Mouse (Mus musculus): Measurements from ENCODE around the gene Zfp316.

GRCm38 (mm10) chr5:143268985-143269362, 848 bp downstream of the Zfp316 start:
- TF ChIP-seq CTCF (conservative IDR thresholded peaks at IDR 0.05; ENCODE audit: insufficient read depth, insufficient read length, low read depth, low read length) = no peak
- no peak for TF ChIP-seq POLR2A (IDR thresholded peaks at IDR 0.05; ENCODE audit: low read depth, low read length)
